Mouse (Mus musculus): ENCODE data around the gene Spi1. TPM values are rescaled to one million over a fixed set of nuclear protein-coding genes. Genes with fewer than 3 reads are reported as not detected.
A peak's percentile ranks its signal among the peaks of the same experiment; 100 is the strongest.
"Not testable (repeated sequence)": the region's sequence is repeated elsewhere in the genome, so short reads cannot be mapped to it uniquely, and the experiment has no call there.

Gene Spi1
- polyA plus RNA-seq, 1 experiment from 2014 or later = 1.7 TPM

- 90% methylated on average over 3 of the region's 3 CpGs for WGBS
- Histone ChIP-seq H3K4me1 (replicated peaks; ENCODE audit: control insufficient read depth, insufficient read depth, low read length) (no peaks in the 10 kb centered on the region), H3K9ac (replicated peaks; ENCODE audit: low read depth, low read length) (no peak overlapping the region), H3K9me3 (ENCODE audit: control insufficient read depth, low read length) (no peaks in the 10 kb centered on the region), H3K4me3 (replicated peaks; ENCODE audit: low read length) (no peak overlapping the region), H3K4me2 (ENCODE audit: low read length) (no peak overlapping the region), H3K27me3 (replicated peaks; ENCODE audit: control insufficient read depth, insufficient read depth, low read length) (no peaks in the 10 kb centered on the region), H3K36me3 (ENCODE audit: control insufficient read depth, insufficient read depth) (no peaks in the 10 kb centered on the region), H3K27ac (ENCODE audit: low read length) (no peak overlapping the region)
- no peak for ATAC-seq
These were observed 26.0 kb downstream of the Spi1 start for GRCm38 (mm10) chr2:91108156-91108555.

GRCm38 (mm10) chr2:91109241-91109640, 27.1 kb downstream of the Spi1 start:
- Histone ChIP-seq H3K36me3 (ENCODE audit: control insufficient read depth, insufficient read depth) (no peaks in the 10 kb centered on the region), H3K27ac (ENCODE audit: low read length) (no peak overlapping the region), H3K4me1 (replicated peaks; ENCODE audit: control insufficient read depth, insufficient read depth, low read length) (no peaks in the 10 kb centered on the region), H3K4me3 (replicated peaks; ENCODE audit: low read length) (no peak overlapping the region), H3K27me3 (replicated peaks; ENCODE audit: control insufficient read depth, insufficient read depth, low read length) (no peaks in the 10 kb centered on the region), H3K4me2 (ENCODE audit: low read length) (no peak overlapping the region), H3K9ac (replicated peaks; ENCODE audit: low read depth, low read length) (no peak overlapping the region), H3K9me3 (ENCODE audit: control insufficient read depth, low read length) (no peaks in the 10 kb centered on the region)
- ATAC-seq = no peak
- WGBS = 79% methylated on average over 5 of the region's 5 CpGs

- H3K36me3 ChIP-seq (ENCODE audit: control insufficient read depth, insufficient read depth) = no peaks in the 10 kb centered on the region
- H3K27me3 ChIP-seq (replicated peaks; ENCODE audit: control insufficient read depth, insufficient read depth, low read length) = no peaks in the 10 kb centered on the region
- no peak overlapping the region for H3K4me3 ChIP-seq (replicated peaks; ENCODE audit: low read length)
- no peaks in the 10 kb centered on the region for H3K9me3 ChIP-seq (ENCODE audit: control insufficient read depth, low read length)
- no peak overlapping the region for H3K27ac ChIP-seq (ENCODE audit: low read length)
- WGBS = 92% methylated on average over 5 of the region's 5 CpGs
- H3K9ac ChIP-seq (replicated peaks; ENCODE audit: low read depth, low read length) = no peak overlapping the region
- ATAC-seq = no peak
- no peak overlapping the region for H3K4me2 ChIP-seq (ENCODE audit: low read length)
- no peaks in the 10 kb centered on the region; the same call in 1 of the 2 replicates for H3K4me1 ChIP-seq (replicated peaks; ENCODE audit: control insufficient read depth, insufficient read depth, low read length)
These were observed 27.7 kb downstream of the Spi1 start for GRCm38 (mm10) chr2:91109807-91110385.

- Histone ChIP-seq H3K9ac (replicated peaks; ENCODE audit: low read depth, low read length) (no peak overlapping the region), H3K9me3 (ENCODE audit: control insufficient read depth, low read length) (no peaks in the 10 kb centered on the region), H3K27me3 (replicated peaks; ENCODE audit: control insufficient read depth, insufficient read depth, low read length) (0 out of 2 replicates have a peak, but pooled peaks cover 2% of the 10 kb centered on the region), H3K4me3 (replicated peaks; ENCODE audit: low read length) (no peak overlapping the region), H3K4me2 (ENCODE audit: low read length) (no peak overlapping the region), H3K4me1 (replicated peaks; ENCODE audit: control insufficient read depth, insufficient read depth, low read length) (peaks cover 5% of the 10 kb centered on the region), H3K27ac (ENCODE audit: low read length) (no peak overlapping the region), H3K36me3 (ENCODE audit: control insufficient read depth, insufficient read depth) (no peaks in the 10 kb centered on the region)
- WGBS = 77% methylated on average over 6 of the region's 6 CpGs
- no peak for ATAC-seq
These were observed 28.2 kb downstream of the Spi1 start for GRCm38 (mm10) chr2:91110429-91110828.

- 93% methylated on average over 3 of the region's 3 CpGs for WGBS
- H3K27me3 ChIP-seq (replicated peaks; ENCODE audit: control insufficient read depth, insufficient read depth, low read length); H3K27ac ChIP-seq (ENCODE audit: low read length); H3K9ac ChIP-seq (replicated peaks; ENCODE audit: low read depth, low read length); H3K4me3 ChIP-seq (replicated peaks; ENCODE audit: low read length); H3K4me1 ChIP-seq (replicated peaks; ENCODE audit: control insufficient read depth, insufficient read depth, low read length); H3K9me3 ChIP-seq (ENCODE audit: control insufficient read depth, low read length); ATAC-seq; H3K4me2 ChIP-seq (ENCODE audit: low read length); H3K36me3 ChIP-seq (ENCODE audit: control insufficient read depth, insufficient read depth): not testable (repeated sequence)
These were observed 29.6 kb downstream of the Spi1 start for GRCm38 (mm10) chr2:91111832-91112231.

- ATAC-seq = no peak
- Histone ChIP-seq H3K27me3 (replicated peaks; ENCODE audit: control insufficient read depth, insufficient read depth, low read length) (0 out of 2 replicates have a peak, but pooled peaks cover 3% of the 10 kb centered on the region), H3K4me2 (ENCODE audit: low read length) (no peak overlapping the region), H3K9me3 (ENCODE audit: control insufficient read depth, low read length) (no peaks in the 10 kb centered on the region), H3K9ac (replicated peaks; ENCODE audit: low read depth, low read length) (no peak overlapping the region), H3K4me3 (replicated peaks; ENCODE audit: low read length) (no peak overlapping the region), H3K4me1 (replicated peaks; ENCODE audit: control insufficient read depth, insufficient read depth, low read length) (peaks cover 6% of the 10 kb centered on the region), H3K27ac (ENCODE audit: low read length) (no peak overlapping the region), H3K36me3 (ENCODE audit: control insufficient read depth, insufficient read depth) (no peaks in the 10 kb centered on the region)
- 66% methylated on average over 4 of the region's 4 CpGs for WGBS
These were observed 30.3 kb downstream of the Spi1 start for GRCm38 (mm10) chr2:91112491-91112890.

GRCm38 (mm10) chr2:91113334-91113733, 31.1 kb downstream of the Spi1 start:
- H3K36me3 ChIP-seq (ENCODE audit: control insufficient read depth, insufficient read depth) = no peaks in the 10 kb centered on the region
- 81% methylated on average over 10 of the region's 10 CpGs for WGBS
- no peak for ATAC-seq

GRCm38 (mm10) chr2:91113852-91114251, 31.7 kb downstream of the Spi1 start:
- Histone ChIP-seq H3K9me3 (ENCODE audit: control insufficient read depth, low read length) (no peaks in the 10 kb centered on the region), H3K4me3 (replicated peaks; ENCODE audit: low read length) (no peak overlapping the region), H3K4me2 (ENCODE audit: low read length) (no peak overlapping the region), H3K27me3 (replicated peaks; ENCODE audit: control insufficient read depth, insufficient read depth, low read length) (0 out of 2 replicates have a peak, but pooled peaks cover 3% of the 10 kb centered on the region), H3K36me3 (ENCODE audit: control insufficient read depth, insufficient read depth) (no peaks in the 10 kb centered on the region), H3K9ac (replicated peaks; ENCODE audit: low read depth, low read length) (no peak overlapping the region), H3K4me1 (replicated peaks; ENCODE audit: control insufficient read depth, insufficient read depth, low read length) (peaks cover 6% of the 10 kb centered on the region), H3K27ac (ENCODE audit: low read length) (no peak overlapping the region)
- WGBS = 73% methylated on average over 6 of the region's 6 CpGs
- no peak for ATAC-seq

More at GRCm38 (mm10) chr2:91113334-91113733, 31.1 kb downstream of the Spi1 start:
- 0 out of 2 replicates have a peak, but pooled peaks cover 3% of the 10 kb centered on the region for H3K27me3 ChIP-seq (replicated peaks; ENCODE audit: control insufficient read depth, insufficient read depth, low read length)
- no peak overlapping the region for H3K27ac ChIP-seq (ENCODE audit: low read length)
- H3K4me3 ChIP-seq (replicated peaks; ENCODE audit: low read length) = no peak overlapping the region
- H3K4me1 ChIP-seq (replicated peaks; ENCODE audit: control insufficient read depth, insufficient read depth, low read length) = peaks cover 6% of the 10 kb centered on the region
- H3K4me2 ChIP-seq (ENCODE audit: low read length) = no peak overlapping the region
- no peak overlapping the region for H3K9ac ChIP-seq (replicated peaks; ENCODE audit: low read depth, low read length)
- H3K9me3 ChIP-seq (ENCODE audit: control insufficient read depth, low read length) = no peaks in the 10 kb centered on the region

- 8% methylated on average over 42 of the region's 42 CpGs for WGBS
- Histone ChIP-seq H3K4me1 (replicated peaks; ENCODE audit: control insufficient read depth, insufficient read depth, low read length) (peaks cover 6% of the 10 kb centered on the region), H3K36me3 (ENCODE audit: control insufficient read depth, insufficient read depth) (no peaks in the 10 kb centered on the region), H3K4me2 (ENCODE audit: low read length) (peak overlapping the region; percentile 56), H3K27ac (ENCODE audit: low read length) (no peak overlapping the region), H3K9me3 (ENCODE audit: control insufficient read depth, low read length) (no peaks in the 10 kb centered on the region), H3K27me3 (replicated peaks; ENCODE audit: control insufficient read depth, insufficient read depth, low read length) (0 out of 2 replicates have a peak, but pooled peaks cover 3% of the 10 kb centered on the region), H3K4me3 (replicated peaks; ENCODE audit: low read length) (peak overlapping the region; percentile 34), H3K9ac (replicated peaks; ENCODE audit: low read depth, low read length) (no peak overlapping the region; the same call in 1 of the 2 replicates)
- ATAC-seq = peak; percentile 57
These were observed 32.8 kb downstream of the Spi1 start for GRCm38 (mm10) chr2:91114781-91115577.
